Mouse (Mus musculus): ENCODE data around the gene Cnn1.

DNA sequence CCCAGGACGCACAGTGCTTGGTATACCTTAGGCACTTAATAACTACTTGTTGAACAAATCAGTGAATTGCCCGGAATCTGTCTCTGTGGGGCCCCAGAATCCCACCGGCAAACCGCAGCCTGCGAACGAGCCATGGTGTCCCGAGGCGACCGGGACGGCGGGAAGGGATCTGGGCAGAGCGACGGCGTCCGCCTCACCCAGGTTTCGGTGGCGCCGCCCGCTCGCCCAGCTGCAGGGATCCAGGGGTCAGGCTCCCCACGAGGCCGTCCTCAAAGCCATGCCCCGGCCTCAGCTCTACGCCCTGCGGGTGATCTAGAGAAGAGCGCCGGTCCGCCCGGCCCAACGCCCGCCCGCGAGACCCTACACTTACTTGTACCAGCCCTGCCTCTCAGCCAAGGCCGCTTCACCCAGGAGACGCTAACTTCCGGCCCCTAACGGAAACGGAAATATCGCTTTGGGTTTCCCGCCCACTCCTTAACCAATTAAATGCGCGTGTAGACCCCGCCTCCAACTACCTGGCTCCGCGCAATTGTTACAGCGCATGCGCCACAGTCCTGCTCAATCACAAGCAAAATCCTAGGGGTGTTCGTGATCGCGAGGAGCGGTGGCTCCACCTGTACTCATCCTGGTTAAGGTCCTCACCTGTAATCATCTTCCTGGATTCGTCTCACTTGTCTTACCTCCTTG lies 17.9 kb downstream of the Cnn1 start, which contains the start of gene Elof1:
- no peak for TF ChIP-seq CTCF (IDR thresholded peaks at IDR 0.05)
- TF ChIP-seq POLR2A (IDR thresholded peaks at IDR 0.05; ENCODE audit: insufficient read depth, low read depth, low read length), result peak; percentile 88
- TF ChIP-seq EP300 (IDR thresholded peaks at IDR 0.05; ENCODE audit: insufficient read depth, low read depth, low read length), result peak; percentile 42; the same call in 1 of the 2 replicates
